Mouse (Mus musculus) ovary, adult 18-20 months (tissue): Measurements from ENCODE around the gene Cgas.
"Not testable (repeated sequence)": the region's sequence is repeated elsewhere in the genome, so short reads cannot be mapped to it uniquely, and the experiment has no call there.

ENCODE experiments used
- DNase-seq: peaks from one replicate; pipeline ENCODE4 v3.0.0; 2022; ENCODE audit warnings: low spot score, mixed read lengths

Gene Cgas

DNA sequence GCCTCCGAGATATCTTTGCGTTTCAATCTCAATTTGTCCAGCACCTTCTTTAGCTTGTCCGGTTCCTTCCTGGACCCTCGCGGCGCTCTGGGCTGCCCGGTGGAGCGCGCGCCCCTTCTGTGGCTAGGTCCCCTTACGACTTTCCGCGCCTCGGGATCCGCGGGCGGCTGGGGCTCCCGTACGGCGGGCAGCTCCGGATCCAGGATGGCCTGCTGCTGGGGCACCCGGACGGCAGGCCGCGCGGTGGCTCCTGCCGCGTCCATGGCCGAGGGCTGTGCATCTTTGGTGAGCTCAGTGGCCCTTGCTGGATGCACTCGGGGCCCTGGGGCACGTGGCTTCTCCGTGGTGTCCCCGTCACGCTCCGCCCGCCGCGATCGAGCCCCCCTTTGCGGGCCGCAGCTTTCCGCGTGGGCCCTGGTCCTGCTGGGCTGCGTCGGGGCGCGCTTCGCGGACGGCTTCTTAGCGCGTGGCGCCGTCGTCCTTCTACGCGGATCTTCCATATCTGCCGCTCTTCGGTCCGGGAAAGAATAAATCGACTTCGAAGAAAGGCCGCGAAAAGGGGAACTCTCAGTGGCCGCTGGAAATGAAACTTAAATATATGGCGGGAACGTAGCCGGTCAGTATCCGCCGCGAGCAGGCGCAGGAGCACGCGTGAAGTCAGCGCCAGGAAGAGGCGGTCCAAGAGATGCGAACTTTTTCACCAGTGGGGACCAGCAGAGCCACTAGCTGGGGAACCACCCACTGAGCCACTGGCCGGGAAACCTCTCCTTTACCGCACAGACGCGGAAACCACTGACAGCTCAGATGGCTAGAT lies at the start of gene Cgas:
Gene Cgas, minus strand, starts transcription at position 659 of the 814 bp plus-strand sequence.
- peak; percentile 29 for DNase-seq

DNA sequence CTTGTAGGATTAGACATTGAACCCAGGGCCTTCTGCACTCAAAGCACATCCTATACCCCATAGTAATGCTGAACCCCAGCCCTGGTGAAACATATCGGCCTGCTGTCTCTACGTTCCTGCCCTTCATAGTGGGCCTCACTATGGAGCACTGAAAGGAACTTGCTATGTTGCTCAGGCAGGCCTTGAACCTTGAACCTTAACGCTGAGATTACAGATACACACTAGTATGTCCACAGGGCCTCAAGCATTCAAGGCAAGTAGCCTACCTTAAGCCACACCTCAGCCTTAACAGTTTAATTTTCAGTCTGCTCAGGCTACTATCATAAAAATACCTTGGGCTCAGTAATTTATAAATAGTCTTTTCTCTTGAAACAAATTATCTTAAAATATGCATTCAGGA lies 49.2 kb upstream of the Cgas start:
- DNase-seq, result no peak

- no peak for DNase-seq
Observed at GRCm38 (mm10) chr9:78491169-78491568, 48.1 kb upstream of the Cgas start.

DNA sequence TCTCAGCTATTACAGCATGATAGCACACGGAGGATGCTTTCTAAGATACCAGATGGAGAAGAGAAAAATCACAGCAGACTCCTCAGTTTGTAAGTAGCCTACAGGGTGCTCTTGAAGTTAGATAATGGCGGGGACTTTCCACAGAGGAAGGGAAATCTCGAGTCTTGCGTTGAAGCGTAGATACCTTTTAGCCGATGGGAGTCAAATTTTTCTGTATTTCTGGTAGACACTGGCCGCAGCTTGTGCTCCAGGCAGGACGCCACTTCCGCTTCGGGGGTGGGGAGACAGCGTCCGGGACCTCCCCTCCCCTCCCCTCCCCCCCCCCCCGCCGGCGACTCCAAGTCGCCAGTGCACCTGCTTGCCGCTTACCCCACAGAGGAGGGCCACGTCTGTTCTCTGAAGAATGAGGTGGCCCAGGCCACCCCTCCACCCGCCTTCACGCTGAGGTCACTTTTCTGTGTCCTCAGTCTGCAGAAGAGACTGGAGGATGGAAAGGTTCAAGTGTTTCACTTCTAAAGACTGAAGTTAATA lies 45.9 kb upstream of the Cgas start, which contains the start of gene Eef1a1:
Gene Eef1a1, minus strand, starts transcription at position 262 of the 531 bp plus-strand sequence.
- peak; percentile 35 for DNase-seq

- DNase-seq, result not testable (repeated sequence)
Observed at GRCm38 (mm10) chr9:78488021-78488420, 45.0 kb upstream of the Cgas start.

DNA sequence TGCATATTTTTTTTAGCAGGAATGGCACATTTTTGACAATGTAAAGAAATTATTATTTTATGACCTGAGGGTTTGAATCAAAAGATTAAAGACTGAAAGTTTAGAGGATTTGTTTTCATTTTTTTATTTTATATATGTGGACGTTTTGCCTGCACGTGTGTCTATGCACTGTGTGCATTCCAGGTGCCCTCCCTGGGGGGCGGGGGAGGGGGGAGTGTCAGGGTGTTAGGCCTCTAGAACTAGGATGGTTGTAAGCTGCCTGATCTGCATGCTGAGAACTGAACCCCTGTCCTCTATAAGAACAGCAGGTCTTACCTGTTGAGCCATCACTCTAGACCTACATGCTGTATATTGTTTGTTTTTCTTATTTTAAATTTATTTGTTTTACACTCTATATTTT lies 41.6 kb upstream of the Cgas start:
- DNase-seq, result no peak

DNA sequence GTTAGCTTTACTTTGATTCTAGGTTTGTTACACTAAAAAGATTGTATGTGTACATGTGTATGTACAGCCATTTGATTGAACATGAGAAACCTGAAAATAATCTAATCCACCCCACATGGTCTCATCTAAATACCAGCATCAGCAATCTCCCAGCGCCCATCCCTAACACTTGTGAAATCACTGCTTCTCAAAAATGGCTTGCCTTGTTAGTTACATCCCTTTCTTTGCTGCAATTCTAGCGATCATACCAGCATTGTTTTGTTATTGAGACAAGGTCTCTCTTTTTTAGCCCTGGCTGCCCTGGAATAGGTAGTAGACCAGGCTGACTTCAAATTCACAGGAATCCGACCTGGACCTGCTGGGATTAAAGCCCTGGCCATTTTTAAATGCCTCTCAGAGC lies 39.3 kb upstream of the Cgas start:
- DNase-seq, result no peak

GRCm38 (mm10) chr9:78481423-78482331 lies 38.6 kb upstream of the Cgas start:
- DNase-seq, result peak; percentile 98

GRCm38 (mm10) chr9:78480706-78481358 lies 37.8 kb upstream of the Cgas start:
- peak; percentile 55 for DNase-seq

DNA sequence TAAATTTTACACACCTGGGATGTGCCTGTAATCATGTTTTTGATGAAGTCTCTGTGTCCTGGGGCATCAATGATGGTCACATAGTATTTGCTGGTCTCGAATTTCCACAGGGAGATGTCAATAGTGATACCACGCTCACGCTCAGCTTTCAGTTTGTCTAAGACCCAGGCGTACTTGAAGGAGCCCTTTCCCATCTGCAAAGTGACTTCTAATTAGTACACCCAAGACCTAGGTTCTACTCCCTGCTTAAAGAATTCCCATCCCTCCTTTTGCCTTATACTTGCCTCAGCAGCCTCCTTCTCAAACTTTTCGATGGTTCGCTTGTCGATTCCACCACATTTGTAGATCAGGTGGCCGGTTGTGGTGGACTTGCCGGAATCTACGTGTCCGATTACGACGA lies 37.2 kb upstream of the Cgas start:
- not testable (repeated sequence) for DNase-seq

DNA sequence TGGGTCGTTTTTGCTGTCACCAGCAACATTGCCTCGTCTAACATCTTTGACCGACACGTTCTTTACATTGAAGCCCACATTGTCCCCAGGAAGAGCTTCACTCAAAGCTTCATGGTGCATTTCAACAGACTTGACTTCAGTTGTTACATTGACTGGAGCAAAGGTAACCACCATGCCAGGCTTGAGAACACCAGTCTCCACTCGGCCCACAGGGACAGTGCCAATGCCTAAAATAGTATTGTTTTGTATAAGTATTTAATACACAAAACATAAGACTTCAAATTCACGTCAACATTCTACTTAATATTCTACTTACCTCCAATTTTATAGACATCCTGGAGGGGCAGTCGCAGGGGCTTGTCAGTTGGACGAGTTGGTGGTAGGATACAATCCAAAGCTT lies 36.3 kb upstream of the Cgas start:
- DNase-seq, result not testable (repeated sequence)

DNA sequence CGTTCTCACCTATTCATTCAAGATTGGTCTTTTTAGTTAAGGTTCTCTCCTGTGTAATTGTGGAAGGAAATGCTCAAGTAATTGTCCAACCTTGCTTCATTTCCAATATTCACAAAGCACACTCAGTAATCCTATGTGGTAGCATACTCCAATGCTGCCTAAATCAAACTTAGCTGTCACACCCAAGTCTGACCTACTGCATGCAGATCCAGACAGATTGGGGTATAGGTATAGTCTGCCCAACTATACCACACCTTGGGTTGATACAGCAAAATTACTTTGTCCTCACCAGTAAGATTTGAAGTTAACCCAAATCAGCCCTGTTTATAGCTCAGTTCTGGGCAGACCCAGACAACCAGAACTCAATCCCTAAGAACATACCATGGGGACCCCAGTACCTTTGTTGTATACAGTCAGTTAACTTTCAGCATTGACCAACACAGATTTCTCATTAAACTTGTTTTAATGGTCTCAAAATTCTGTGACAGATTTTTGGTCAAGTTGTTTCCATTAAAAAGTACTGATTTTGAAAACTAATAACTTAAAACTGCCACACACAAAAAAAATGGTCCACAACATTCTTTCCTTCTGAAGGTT lies 35.1 kb upstream of the Cgas start:
- not testable (repeated sequence) for DNase-seq

DNA sequence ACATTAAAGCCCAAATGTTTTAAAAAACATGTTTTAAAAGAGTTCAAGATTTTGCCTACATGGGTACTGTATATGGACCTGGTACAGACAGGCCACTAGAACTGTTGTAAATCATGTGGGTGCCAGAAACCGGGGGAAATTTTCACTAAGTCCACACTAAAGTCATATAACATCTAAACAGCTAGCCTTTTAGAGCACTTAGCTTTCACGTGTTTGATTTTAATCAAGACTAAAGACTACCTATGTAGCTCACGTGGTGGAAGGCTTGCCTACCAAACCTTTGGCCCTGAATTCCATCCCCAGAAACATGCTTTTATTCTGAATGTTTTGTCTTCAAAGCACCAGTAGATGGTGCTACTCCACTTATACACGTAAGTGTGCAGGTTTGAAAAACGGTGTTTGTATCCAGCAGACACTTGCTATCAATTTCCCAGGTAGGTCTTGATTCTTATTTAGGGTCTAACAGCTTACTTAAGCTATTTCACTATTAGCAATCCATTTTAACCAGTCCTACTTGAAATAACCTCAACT lies 34.0 kb upstream of the Cgas start:
- no peak for DNase-seq

DNA sequence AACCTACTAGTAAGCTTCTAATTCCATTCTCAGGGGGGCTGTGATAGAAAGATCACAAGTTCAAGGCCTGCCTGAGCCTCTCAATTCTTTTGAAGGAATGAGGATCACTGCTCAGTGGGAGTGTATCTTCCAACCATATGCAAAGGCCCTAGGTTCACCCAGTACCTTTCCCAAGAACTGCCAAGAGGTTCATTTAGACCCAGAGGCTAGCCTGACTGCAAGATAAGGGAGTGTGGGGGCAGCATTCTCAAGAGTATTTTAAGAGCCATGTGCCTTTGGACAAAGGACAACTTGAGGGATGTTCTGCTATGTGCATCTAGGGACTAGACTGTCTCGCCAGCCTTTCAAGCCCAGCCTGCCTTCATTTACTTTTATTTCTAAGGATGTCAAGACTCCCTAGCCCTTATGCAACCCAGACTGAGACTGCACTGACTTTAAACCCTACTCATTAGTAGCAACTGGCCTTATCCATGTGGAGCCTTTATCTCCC lies 33.5 kb upstream of the Cgas start:
- DNase-seq, result no peak

GRCm38 (mm10) chr9:78475873-78476272 lies 32.8 kb upstream of the Cgas start:
- DNase-seq, result no peak

DNA sequence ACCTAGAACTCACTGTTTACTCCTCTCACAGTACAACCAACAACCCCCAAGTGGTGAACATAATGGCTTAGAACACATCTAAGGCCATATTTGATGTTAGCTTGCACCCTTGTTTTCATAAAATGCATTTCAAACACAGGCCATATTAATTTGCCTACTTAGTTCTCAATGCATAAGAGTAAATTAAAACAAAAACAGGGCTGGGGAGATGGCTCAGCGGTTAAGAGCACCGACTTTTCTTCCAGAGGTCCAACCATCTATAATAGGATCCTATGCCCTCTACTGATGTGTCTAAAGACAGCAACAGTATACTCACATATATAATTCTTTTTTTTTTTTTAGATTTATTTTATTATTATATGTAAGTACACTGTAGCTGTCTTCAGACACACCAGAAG lies 32.3 kb upstream of the Cgas start:
- DNase-seq, result no peak

DNA sequence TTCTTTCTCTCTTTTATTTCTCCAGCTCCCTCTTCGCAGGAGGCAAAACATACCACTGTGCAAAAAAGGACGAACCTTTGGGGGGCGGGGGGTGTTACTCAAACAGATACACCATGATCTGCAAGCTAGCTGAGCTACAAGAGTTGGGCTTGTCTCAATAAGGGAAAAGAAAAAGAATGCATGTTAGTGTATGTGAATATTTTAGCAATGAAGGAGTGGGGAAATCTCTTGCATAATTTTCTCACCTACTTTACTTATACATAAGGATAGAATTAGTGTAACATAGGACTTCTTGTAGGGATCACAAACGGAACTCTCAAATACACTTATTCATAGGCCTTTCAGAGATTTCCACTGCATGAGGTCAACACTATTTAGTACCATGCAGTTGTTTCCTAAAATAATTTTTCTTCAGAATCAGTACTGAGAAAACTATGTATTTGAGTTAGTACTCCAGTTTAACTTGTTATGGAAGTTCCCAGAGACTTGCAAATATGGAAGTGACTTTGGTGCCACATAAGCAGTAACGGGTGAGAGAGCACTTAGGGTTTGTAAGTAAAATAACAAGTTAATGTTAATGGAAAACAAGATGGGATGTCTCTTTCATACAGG lies 31.8 kb upstream of the Cgas start:
- no peak for DNase-seq

DNA sequence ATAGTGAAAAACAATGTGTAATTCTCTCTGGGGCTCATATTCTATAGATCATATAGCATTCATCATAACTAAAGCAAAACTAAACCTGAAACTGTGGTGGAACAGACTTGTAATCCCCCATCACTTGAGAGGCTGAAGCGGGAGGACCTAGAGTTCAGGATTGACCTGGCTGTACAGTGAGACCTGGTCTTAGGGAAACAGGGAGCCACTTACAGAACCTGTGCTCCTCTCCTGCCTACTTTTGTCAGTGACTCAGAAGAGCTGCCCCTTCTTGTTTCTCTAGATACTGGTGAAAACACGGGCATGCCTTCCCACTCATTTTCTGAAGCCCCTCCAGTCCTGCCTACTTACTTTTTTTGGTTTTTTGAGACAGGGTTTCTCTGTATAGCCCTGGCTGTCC lies 31.2 kb upstream of the Cgas start:
- DNase-seq, result no peak

DNA sequence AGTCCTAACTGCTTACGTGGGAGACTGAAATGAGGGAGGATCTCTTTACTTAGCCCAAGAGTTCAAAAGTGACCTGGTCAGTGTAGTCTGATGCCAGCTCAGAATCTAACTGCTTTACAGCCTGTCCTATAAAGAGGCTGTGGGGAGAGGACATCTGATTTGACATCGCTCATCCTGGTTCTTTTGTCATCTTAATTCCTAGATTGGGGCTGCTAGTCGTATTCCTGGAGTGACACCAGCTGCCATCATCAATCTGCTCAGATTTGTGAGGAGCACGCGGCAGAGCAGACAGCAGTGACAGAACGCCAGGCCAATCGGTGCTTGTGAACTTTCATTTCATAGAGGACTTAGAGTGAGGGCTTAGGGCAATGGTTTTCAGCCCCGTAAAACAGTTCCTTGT lies 30.6 kb upstream of the Cgas start:
- no peak for DNase-seq

DNA sequence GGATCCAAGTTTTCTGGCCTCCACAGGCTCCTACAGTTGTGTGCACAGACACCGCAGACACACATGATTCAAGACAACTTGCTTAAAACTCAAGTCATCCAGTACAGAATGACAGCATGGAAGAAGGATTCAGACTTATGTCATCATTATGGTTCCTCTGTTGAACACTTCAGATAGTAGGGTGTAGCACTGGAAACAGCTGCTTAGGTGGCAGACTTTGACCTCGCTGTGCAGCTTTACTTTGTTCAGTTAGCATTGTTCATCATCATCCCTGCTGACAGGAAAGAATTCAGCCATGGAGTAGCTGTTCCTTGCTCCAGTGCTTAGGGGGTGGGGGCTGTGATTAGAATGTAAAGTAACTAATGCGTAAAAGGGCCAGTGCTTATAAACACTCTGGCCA lies 22.7 kb upstream of the Cgas start:
- DNase-seq, result no peak

DNA sequence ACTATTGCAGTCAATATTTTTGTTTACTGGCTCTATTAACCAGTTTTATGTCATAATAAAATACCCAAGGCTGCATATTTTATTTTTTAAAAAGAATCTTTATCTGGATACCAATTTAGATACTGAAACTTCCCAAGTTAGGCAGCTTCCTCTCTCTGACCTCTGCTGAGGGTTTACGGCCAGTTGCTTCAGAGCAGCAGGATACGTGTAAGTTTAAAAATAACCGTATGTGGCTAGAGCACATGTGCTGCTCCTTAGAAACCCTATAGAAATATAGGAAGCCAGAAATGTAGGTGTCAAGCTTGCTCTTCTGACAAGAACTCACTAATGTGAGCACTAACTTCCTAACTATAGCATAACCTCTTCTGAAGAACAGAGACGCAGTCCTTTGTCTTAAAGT lies 20.3 kb upstream of the Cgas start:
- DNase-seq, result no peak
